Mouse (Mus musculus): ENCODE measurements around the gene Ttc23. TPM values are rescaled to one million over a fixed set of nuclear protein-coding genes. Genes with fewer than 3 reads are reported as not detected.

The Ttc23 gene
- total RNA-seq, 2 experiments from 2014 or later, result 23.3 to 25.3 TPM

GRCm38 (mm10) chr7:67803015-67803856 is 156.0 kb downstream of the Ttc23 start:
- DNase-seq, result peak; percentile 89
- TF ChIP-seq CTCF (IDR thresholded peaks at IDR 0.05), result no peak; the same call in 1 of the 2 replicates
- peak overlapping the region; percentile 67 for H3K4me3 ChIP-seq
- intact Hi-C loops (cut with DNase I), result loop anchor here (2.0 to 5.0 kb wide), 3 partner anchors 160 to 554 kb away; no protein-coding TSS in a partner anchor
- peak overlapping the region; percentile 69 for H3K27ac ChIP-seq

- TF ChIP-seq CTCF (IDR thresholded peaks at IDR 0.05), result no peak
- Histone ChIP-seq H3K4me3 (peak overlapping the region; percentile 67), H3K27ac (peak overlapping the region; percentile 69)
- intact Hi-C loops (cut with DNase I), result loop anchor here (2.0 to 5.0 kb wide), 4 partner anchors 159 to 553 kb away; no protein-coding TSS in a partner anchor
- no peak for DNase-seq
Measured at GRCm38 (mm10) chr7:67803857-67804215, 156.6 kb downstream of the Ttc23 start.

Small RNA genes within 50 kb of the gene (microRNA-seq; reads per million reads assigned to microRNA genes)
- gene Gm23844, result not detected

Other genes with a start within 250 kb of the Ttc23 start
- 10 to 100 TPM; 21.3 to 23.6 TPM for gene Lrrc28, start 2.1 kb upstream of the Ttc23 start, total RNA-seq (2021)
- gene Synm, start 112.3 kb downstream of the Ttc23 start, total RNA-seq (2021), result 100 to 1,000 TPM; 235 to 336 TPM

Data from gastrocnemius, adult 2 months (tissue).